8 mouse cellular contexts compared by ENCODE assay signal in the genomic region with DNA sequence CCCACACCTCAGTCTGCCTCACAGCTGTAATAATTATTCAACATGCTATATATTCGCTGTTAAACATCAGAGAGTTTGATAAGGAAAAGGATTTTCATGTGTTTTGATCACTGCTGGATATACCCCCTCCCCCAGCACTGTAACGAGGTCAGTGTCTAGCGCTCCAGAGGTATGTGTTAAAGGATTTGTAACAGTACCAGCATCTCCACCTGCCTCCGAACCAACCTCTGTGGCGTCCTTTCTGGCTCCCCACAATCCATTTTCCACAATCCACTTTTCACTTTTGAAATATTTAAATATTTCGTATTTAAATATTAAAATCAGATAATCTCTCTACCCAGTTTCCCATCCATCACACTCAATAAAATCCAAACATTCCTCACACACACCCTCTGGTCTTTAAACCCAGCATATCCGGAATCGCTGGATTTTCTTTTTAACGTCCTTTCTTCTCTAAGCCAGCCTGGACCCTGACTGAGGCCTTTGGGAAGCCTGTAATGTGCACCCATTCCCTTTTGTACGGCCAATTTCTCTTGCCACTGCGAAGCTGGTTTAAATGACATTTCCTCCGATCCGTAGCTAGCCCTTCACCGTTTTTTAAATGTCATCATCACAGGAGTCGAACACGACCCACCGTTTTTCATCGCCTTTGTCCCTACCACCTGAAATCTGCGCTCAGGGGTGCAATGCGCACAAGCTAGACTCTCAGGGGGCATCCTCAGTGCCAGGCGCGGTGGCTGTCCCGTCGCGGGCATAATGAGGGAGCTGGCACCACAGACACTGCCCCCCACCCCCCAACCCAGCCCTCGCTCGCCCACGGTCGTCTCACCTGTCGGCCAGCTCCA. TPM values are rescaled to one million over a fixed set of nuclear protein-coding genes. Genes with fewer than 3 reads are reported as not detected.
DNase-seq lines count a peak whose midpoint lies in the region; ATAC-seq and TF ChIP-seq lines count a peak whose summit lies in the region.

No protein-coding gene starts in this region.

- WGBS in kidney, postnatal 0 days: 4% methylated on average over 30 of the region's 30 CpGs
- 3% methylated on average over 30 of the region's 30 CpGs for WGBS in forebrain, embryonic 13.5 days
- 4% methylated on average over 30 of the region's 30 CpGs for WGBS in limb, embryonic 14.5 days

- H3K27me3 ChIP-seq in kidney, postnatal 0 days (ENCODE audit: insufficient read depth, low read length): no peaks in the 10 kb centered on the region
- no peaks in the 10 kb centered on the region for H3K27me3 ChIP-seq in forebrain, embryonic 13.5 days
- no peaks in the 10 kb centered on the region for H3K27me3 ChIP-seq in limb, embryonic 14.5 days (ENCODE audit: control insufficient read depth, insufficient read depth, low read length)

- TF ChIP-seq POLR2A in limb, embryonic 14.5 days (IDR thresholded peaks at IDR 0.05; ENCODE audit: borderline replicate concordance, extremely low read depth, insufficient read depth, insufficient read length): no peak

- peak; percentile 29 for DNase-seq in kidney, postnatal 0 days (ENCODE audit: low spot score)
- no peak for DNase-seq in kidney, postnatal 36 days
- peak; percentile 1 for DNase-seq in T-cell, adult 2 months (ENCODE audit: low spot score)
- DNase-seq in limb, embryonic 14.5 days (ENCODE audit: low spot score): no peak
- peak; percentile 31 for DNase-seq in retina, postnatal 1 day
- no peak for DNase-seq in adrenal gland, postnatal 36 days
- no peak for DNase-seq in layer of hippocampus, adult 9-10 months (ENCODE audit: low spot score)

- TF ChIP-seq CTCF in kidney, postnatal 0 days (IDR thresholded peaks at IDR 0.05; ENCODE audit: low read depth): no peak

- peak overlapping the region; percentile 99 for H3K4me2 ChIP-seq in kidney, postnatal 0 days (ENCODE audit: low read length)
- H3K4me2 ChIP-seq in forebrain, embryonic 13.5 days: peak overlapping the region; percentile 71
- peak overlapping the region; percentile 90 for H3K4me2 ChIP-seq in limb, embryonic 14.5 days (replicated peaks; ENCODE audit: low read depth, low read length, severe bottlenecking)

- no peaks in the 10 kb centered on the region for H3K9me3 ChIP-seq in kidney, postnatal 0 days (replicated peaks; ENCODE audit: low read length)
- no peaks in the 10 kb centered on the region for H3K9me3 ChIP-seq in forebrain, embryonic 13.5 days (replicated peaks)
- no peaks in the 10 kb centered on the region for H3K9me3 ChIP-seq in limb, embryonic 14.5 days (ENCODE audit: control insufficient read depth, low read length)

- no peak for ATAC-seq in kidney, postnatal 0 days (replicated peaks; ENCODE audit: low FRiP score, low read depth)
- ATAC-seq in forebrain, embryonic 13.5 days: no peak
- ATAC-seq in limb, embryonic 14.5 days (ENCODE audit: low FRiP score, low read depth): no peak

- H3K9ac ChIP-seq in kidney, postnatal 0 days (ENCODE audit: low read depth, low read length): peak overlapping the region; percentile 86
- peak overlapping the region; percentile 94 for H3K9ac ChIP-seq in forebrain, embryonic 13.5 days
- peak overlapping the region; percentile 93 for H3K9ac ChIP-seq in limb, embryonic 14.5 days (ENCODE audit: low read depth, low read length, severe bottlenecking)

- H3K4me1 ChIP-seq in kidney, postnatal 0 days (replicated peaks; ENCODE audit: insufficient read depth, low read length): peaks cover 16% of the 10 kb centered on the region
- H3K4me1 ChIP-seq in forebrain, embryonic 13.5 days: peaks cover 20% of the 10 kb centered on the region
- peaks cover 18% of the 10 kb centered on the region for H3K4me1 ChIP-seq in limb, embryonic 14.5 days (ENCODE audit: control insufficient read depth, insufficient read depth, low read length)

- peak overlapping the region; percentile 79 for H3K4me3 ChIP-seq in kidney, postnatal 0 days (replicated peaks; ENCODE audit: low read depth, low read length)
- peak overlapping the region; percentile 96 for H3K4me3 ChIP-seq in forebrain, embryonic 13.5 days
- peak overlapping the region; percentile 99 for H3K4me3 ChIP-seq in limb, embryonic 14.5 days (replicated peaks; ENCODE audit: low read length)

- H3K36me3 ChIP-seq in kidney, postnatal 0 days (ENCODE audit: insufficient read depth, low read length): 0 out of 2 replicates have a peak, but pooled peaks cover 4% of the 10 kb centered on the region
- H3K36me3 ChIP-seq in forebrain, embryonic 13.5 days (ENCODE audit: poor library complexity, severe bottlenecking): peaks cover 30% of the 10 kb centered on the region
- peaks cover 13% of the 10 kb centered on the region; the same call in 1 of the 2 replicates for H3K36me3 ChIP-seq in limb, embryonic 14.5 days (ENCODE audit: control insufficient read depth, insufficient read depth, low read length)

- 0 out of 2 replicates have a peak overlapping the region, but pooled peaks have one; percentile 21 for H3K27ac ChIP-seq in kidney, postnatal 0 days
- peak overlapping the region; percentile 85 for H3K27ac ChIP-seq in forebrain, embryonic 13.5 days
- H3K27ac ChIP-seq in limb, embryonic 14.5 days (replicated peaks; ENCODE audit: low read depth, low read length): peak overlapping the region; percentile 81; the same call in 1 of the 2 replicates

RNA-seq across cellular contexts. Expression of gene Klhl11, which starts 1.0 kb away (rescaled TPM):
- 5.4 and 6.0 TPM in 2 replicates for polyA plus RNA-seq in kidney, postnatal 0 days (2015; fragmentation: Nextera tagmentation; extraction: Ambion mirVana)
- 12.1 and 12.2 TPM in 2 replicates for polyA plus RNA-seq in forebrain, embryonic 13.5 days (2015; fragmentation: Nextera tagmentation; extraction: Ambion mirVana)
- 5.5 and 5.8 TPM in 2 replicates for polyA plus RNA-seq in limb, embryonic 14.5 days (2012; rRNA removed)
- 11.5 and 12.5 TPM in 2 replicates for polyA plus RNA-seq in limb, embryonic 14.5 days (2014; fragmentation: Nextera tagmentation; extraction: Ambion mirVana)
- 10 to 100 TPM; 56.2 to 58.2 TPM for total RNA-seq in adrenal gland, postnatal 36 days (2021)

RNA-seq across cellular contexts. Expression of gene Klhl10, which starts 29.9 kb away (rescaled TPM):
- 0.29 and 0.32 TPM in 2 replicates for polyA plus RNA-seq in kidney, postnatal 0 days (2015; fragmentation: Nextera tagmentation; extraction: Ambion mirVana)
- polyA plus RNA-seq in forebrain, embryonic 13.5 days (2015; fragmentation: Nextera tagmentation; extraction: Ambion mirVana): 0.70 and 1.1 TPM in 2 replicates
- 1.9 and 2.5 TPM in 2 replicates for polyA plus RNA-seq in limb, embryonic 14.5 days (2012; rRNA removed)
- polyA plus RNA-seq in limb, embryonic 14.5 days (2014; fragmentation: Nextera tagmentation; extraction: Ambion mirVana): 0.74 and 1.0 TPM in 2 replicates
- 1 to 10 TPM in 1 of 2 experiments, under 1 TPM in 1; 0.63 to 1.2 TPM for total RNA-seq in adrenal gland, postnatal 36 days (2021)

RNA-seq across cellular contexts. Expression of gene Nt5c3b, which starts 30.0 kb away (rescaled TPM):
- polyA plus RNA-seq in kidney, postnatal 0 days (2015; fragmentation: Nextera tagmentation; extraction: Ambion mirVana): 97.6 and 98.6 TPM in 2 replicates
- 105 and 114 TPM in 2 replicates for polyA plus RNA-seq in forebrain, embryonic 13.5 days (2015; fragmentation: Nextera tagmentation; extraction: Ambion mirVana)
- polyA plus RNA-seq in limb, embryonic 14.5 days (2012; rRNA removed): 131 and 140 TPM in 2 replicates
- polyA plus RNA-seq in limb, embryonic 14.5 days (2014; fragmentation: Nextera tagmentation; extraction: Ambion mirVana): 138 and 147 TPM in 2 replicates
- total RNA-seq in adrenal gland, postnatal 36 days (2021): 10 to 100 TPM; 53.8 to 58.2 TPM

RNA-seq across cellular contexts. Expression of gene Fkbp10, which starts 56.1 kb away (rescaled TPM):
- polyA plus RNA-seq in kidney, postnatal 0 days (2015; fragmentation: Nextera tagmentation; extraction: Ambion mirVana): 108 and 122 TPM in 2 replicates
- polyA plus RNA-seq in forebrain, embryonic 13.5 days (2015; fragmentation: Nextera tagmentation; extraction: Ambion mirVana): 15.5 and 16.3 TPM in 2 replicates
- 251 and 316 TPM in 2 replicates for polyA plus RNA-seq in limb, embryonic 14.5 days (2012; rRNA removed)
- 179 and 187 TPM in 2 replicates for polyA plus RNA-seq in limb, embryonic 14.5 days (2014; fragmentation: Nextera tagmentation; extraction: Ambion mirVana)
- total RNA-seq in adrenal gland, postnatal 36 days (2021): 10 to 100 TPM; 23.7 to 27.2 TPM

RNA-seq across cellular contexts. Expression of gene Acly, which starts 56.2 kb away (rescaled TPM):
- polyA plus RNA-seq in kidney, postnatal 0 days (2015; fragmentation: Nextera tagmentation; extraction: Ambion mirVana): 86.4 and 98.4 TPM in 2 replicates
- polyA plus RNA-seq in forebrain, embryonic 13.5 days (2015; fragmentation: Nextera tagmentation; extraction: Ambion mirVana): 251 and 271 TPM in 2 replicates
- polyA plus RNA-seq in limb, embryonic 14.5 days (2012; rRNA removed): 108 and 118 TPM in 2 replicates
- polyA plus RNA-seq in limb, embryonic 14.5 days (2014; fragmentation: Nextera tagmentation; extraction: Ambion mirVana): 156 and 159 TPM in 2 replicates
- 1,000 to 10,000 TPM; 1,688 to 2,194 TPM for total RNA-seq in adrenal gland, postnatal 36 days (2021)

Comparison
In these comparisons a context has a peak if more than half of its experiments do, and no peak if none do; other contexts are left out.
1. DNase-seq: peak in kidney, postnatal 0 days (single experiment), T-cell, adult 2 months (single experiment) and retina, postnatal 1 day (single experiment); none in kidney, postnatal 36 days (0 of 2), limb, embryonic 14.5 days (single experiment), adrenal gland, postnatal 36 days (0 of 2) and layer of hippocampus, adult 9-10 months (single experiment).
2. H3K27ac ChIP-seq: peak in every context shown above with its lines; median percentile 85 in forebrain, embryonic 13.5 days; 81 in limb, embryonic 14.5 days; 21 in kidney, postnatal 0 days.
3. Peak in every context shown above with its lines, with median percentiles within 50 percentile points of each other: H3K4me2 ChIP-seq, H3K4me3 ChIP-seq and H3K9ac ChIP-seq.